Mouse (Mus musculus) mammary gland, adult 2 months (tissue): ENCODE measurements around the gene Olfr77. TPM values are rescaled to one million over a fixed set of nuclear protein-coding genes. Genes with fewer than 3 reads are reported as not detected.

Experiments
- polyA plus RNA-seq: library from polyadenylated mRNA; depleted of rRNA; stranded (reverse); fragments of >200 nt; gene quantifications from 2 replicates; pipeline ENCODE4 v1.2.3, GENCODE M21; 2012; ENCODE audit warnings: low replicate concordance; rRNA removed

The Olfr77 gene
- not detected in 2 replicates for polyA plus RNA-seq

DNA sequence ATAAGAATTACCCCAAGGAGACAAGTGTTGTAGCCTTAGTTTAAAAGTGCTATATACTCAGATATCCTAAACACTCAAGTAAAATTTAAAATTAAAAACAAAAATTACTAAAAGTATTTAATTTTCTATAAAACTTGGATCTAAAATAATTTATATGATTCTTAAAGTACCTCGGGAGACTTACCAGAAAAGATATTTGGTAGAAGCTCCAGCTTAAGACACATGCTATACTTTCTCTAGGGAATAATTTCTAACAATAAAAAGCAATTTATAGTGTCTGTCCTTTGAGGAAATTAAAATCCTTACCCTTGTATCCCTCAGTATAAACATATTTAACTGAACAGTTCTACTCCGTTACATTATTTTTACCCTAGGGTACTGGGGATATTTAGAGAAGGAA, at the start of gene Olfr77:
Gene Olfr77 (plus strand): TSS at position 301 of the 400 bp plus-strand sequence.

GRCm38 (mm10) chr9:19887904-19888303, 28.8 kb upstream of the Olfr77 start, which contains the start of gene Olfr862:
Olfr862 (minus strand) TSS chr9:19888004.

Other genes with a start within 250 kb of the Olfr77 start
- gene Olfr857, start 207.4 kb upstream of the Olfr77 start, polyA plus RNA-seq, result 0.13 TPM in 1 of 2 replicates, not detected in the other
- not detected in 2 replicates for gene Olfr58, start 136.6 kb upstream of the Olfr77 start, polyA plus RNA-seq
- gene Olfr859, start 112.0 kb upstream of the Olfr77 start, polyA plus RNA-seq, result not detected in 2 replicates
- gene Olfr860, start 67.1 kb upstream of the Olfr77 start, polyA plus RNA-seq, result not detected in 2 replicates
- not detected in 2 replicates for gene Olfr862, start 28.9 kb upstream of the Olfr77 start, polyA plus RNA-seq
- not detected in 2 replicates for gene Olfr866, start 111.2 kb downstream of the Olfr77 start, polyA plus RNA-seq
- gene Olfr867, start 140.7 kb downstream of the Olfr77 start, polyA plus RNA-seq, result not detected in 2 replicates
- gene Olfr868, start 181.8 kb downstream of the Olfr77 start, polyA plus RNA-seq, result not detected in 2 replicates
- gene Olfr869, start 212.1 kb downstream of the Olfr77 start, polyA plus RNA-seq, result not detected in 2 replicates